Mouse (Mus musculus): ENCODE measurements around the gene Ech1. TPM values are rescaled to one million over a fixed set of nuclear protein-coding genes. Genes with fewer than 3 reads are reported as not detected.

Gene Ech1
- polyA plus RNA-seq, 1 experiment from 2014 or later, result 426 TPM

DNA sequence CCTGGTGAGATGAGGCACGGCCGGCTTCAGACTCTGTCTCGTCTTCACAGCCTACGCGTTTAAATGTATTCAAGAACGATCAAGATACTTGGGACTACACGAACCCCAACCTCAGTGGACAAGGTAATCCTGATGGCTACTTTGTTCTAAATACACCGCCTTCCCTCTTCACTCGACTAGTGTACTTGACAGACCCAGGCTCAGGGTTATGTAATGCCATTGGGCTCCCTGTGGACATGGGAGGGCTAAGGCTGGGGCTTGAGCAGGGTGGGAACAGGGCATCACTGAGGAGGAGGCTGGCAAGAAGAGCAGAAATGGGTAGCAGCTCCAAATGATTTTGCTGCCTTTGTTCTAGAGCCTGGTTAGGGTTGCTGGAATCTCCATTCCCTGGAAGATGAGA is 9.8 kb upstream of the Ech1 start:
- Histone ChIP-seq H3K27me3 (ENCODE audit: control insufficient read depth, insufficient read depth, low read length) (no peaks in the 10 kb centered on the region), H3K4me2 (replicated peaks; ENCODE audit: low read depth) (no peak overlapping the region), H3K27ac (replicated peaks) (0 out of 2 replicates have a peak overlapping the region, but pooled peaks have one; percentile 24), H3K9ac (ENCODE audit: low read length) (peak overlapping the region; percentile 13; the same call in 1 of the 2 replicates), H3K9me3 (ENCODE audit: control insufficient read depth, low read length) (no peaks in the 10 kb centered on the region), H3K4me3 (ENCODE audit: low read depth, low read length) (no peak overlapping the region), H3K4me1 (replicated peaks; ENCODE audit: control insufficient read depth, insufficient read depth) (peaks cover 7% of the 10 kb centered on the region), H3K36me3 (ENCODE audit: control insufficient read depth, insufficient read depth, low read length) (peaks cover 59% of the 10 kb centered on the region)
- no peak for DNase-seq (ENCODE audit: low spot score)
- TF ChIP-seq CTCF (IDR thresholded peaks at IDR 0.05; ENCODE audit: low read depth) (no peak), EP300 (optimal IDR thresholded peaks at IDR 0.05) (no peak)
- WGBS, result 79% methylated on average over 9 of the region's 9 CpGs
- no peak for ATAC-seq (ENCODE audit: low FRiP score, low TSS enrichment)

GRCm38 (mm10) chr7:28816201-28816600 is 8.8 kb upstream of the Ech1 start:
- Histone ChIP-seq H3K4me3 (ENCODE audit: low read depth, low read length) (no peak overlapping the region), H3K4me1 (replicated peaks; ENCODE audit: control insufficient read depth, insufficient read depth) (peaks cover 7% of the 10 kb centered on the region), H3K9ac (ENCODE audit: low read length) (no peak overlapping the region), H3K27me3 (ENCODE audit: control insufficient read depth, insufficient read depth, low read length) (no peaks in the 10 kb centered on the region), H3K36me3 (ENCODE audit: control insufficient read depth, insufficient read depth, low read length) (peaks cover 68% of the 10 kb centered on the region), H3K27ac (replicated peaks) (no peak overlapping the region), H3K4me2 (replicated peaks; ENCODE audit: low read depth) (no peak overlapping the region), H3K9me3 (ENCODE audit: control insufficient read depth, low read length) (no peaks in the 10 kb centered on the region)
- ATAC-seq (ENCODE audit: low FRiP score, low TSS enrichment) (no peak), DNase-seq (ENCODE audit: low spot score) (no peak)
- no peak for TF ChIP-seq EP300 (optimal IDR thresholded peaks at IDR 0.05)
- TF ChIP-seq CTCF (IDR thresholded peaks at IDR 0.05; ENCODE audit: low read depth), result no peak
- 78% methylated on average over 9 of the region's 9 CpGs for WGBS

GRCm38 (mm10) chr7:28816920-28817319 is 8.1 kb upstream of the Ech1 start:
- no peak for ATAC-seq (ENCODE audit: low FRiP score, low TSS enrichment)
- Histone ChIP-seq H3K4me1 (replicated peaks; ENCODE audit: control insufficient read depth, insufficient read depth) (peaks cover 7% of the 10 kb centered on the region), H3K9ac (ENCODE audit: low read length) (no peak overlapping the region), H3K27me3 (ENCODE audit: control insufficient read depth, insufficient read depth, low read length) (no peaks in the 10 kb centered on the region), H3K4me2 (replicated peaks; ENCODE audit: low read depth) (no peak overlapping the region), H3K27ac (replicated peaks) (no peak overlapping the region), H3K36me3 (ENCODE audit: control insufficient read depth, insufficient read depth, low read length) (peaks cover 73% of the 10 kb centered on the region), H3K9me3 (ENCODE audit: control insufficient read depth, low read length) (no peaks in the 10 kb centered on the region), H3K4me3 (ENCODE audit: low read depth, low read length) (no peak overlapping the region)
- no peak for DNase-seq (ENCODE audit: low spot score)
- 91% methylated on average over 10 of the region's 10 CpGs for WGBS
- TF ChIP-seq EP300 (optimal IDR thresholded peaks at IDR 0.05), result no peak
- TF ChIP-seq CTCF (IDR thresholded peaks at IDR 0.05; ENCODE audit: low read depth), result no peak

DNA sequence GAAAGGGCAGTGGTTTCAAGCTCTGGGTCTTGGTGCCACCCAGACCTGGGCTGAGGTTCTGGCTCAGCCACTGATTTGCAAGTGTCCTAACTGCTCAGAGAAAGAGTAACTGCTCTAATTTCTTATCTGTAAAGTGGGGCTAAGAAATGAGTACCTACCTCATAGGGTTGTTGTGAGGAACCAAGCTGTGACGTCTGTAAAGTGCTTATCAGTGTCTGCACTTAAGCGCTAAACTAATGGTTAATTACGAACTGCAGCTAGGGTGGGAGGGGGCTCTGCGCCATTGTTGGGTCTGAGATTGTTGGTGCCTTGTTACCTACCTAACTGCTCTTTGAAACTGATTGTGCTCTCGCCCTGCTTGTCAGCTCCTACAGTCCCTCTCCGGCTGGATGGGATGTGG is 7.5 kb upstream of the Ech1 start:
- 66% methylated on average over 6 of the region's 6 CpGs for WGBS
- DNase-seq (ENCODE audit: low spot score) (no peak), ATAC-seq (ENCODE audit: low FRiP score, low TSS enrichment) (no peak)
- no peak overlapping the region for H3K4me2 ChIP-seq (replicated peaks; ENCODE audit: low read depth)
- no peaks in the 10 kb centered on the region for H3K9me3 ChIP-seq (ENCODE audit: control insufficient read depth, low read length)
- no peak overlapping the region for H3K9ac ChIP-seq (ENCODE audit: low read length)
- no peak overlapping the region for H3K4me3 ChIP-seq (ENCODE audit: low read depth, low read length)
- peaks cover 79% of the 10 kb centered on the region for H3K36me3 ChIP-seq (ENCODE audit: control insufficient read depth, insufficient read depth, low read length)
- no peaks in the 10 kb centered on the region for H3K27me3 ChIP-seq (ENCODE audit: control insufficient read depth, insufficient read depth, low read length)
- TF ChIP-seq EP300 (optimal IDR thresholded peaks at IDR 0.05), result no peak
- no peak overlapping the region for H3K27ac ChIP-seq (replicated peaks)
- peaks cover 3% of the 10 kb centered on the region; the same call in 1 of the 2 replicates for H3K4me1 ChIP-seq (replicated peaks; ENCODE audit: control insufficient read depth, insufficient read depth)

DNA sequence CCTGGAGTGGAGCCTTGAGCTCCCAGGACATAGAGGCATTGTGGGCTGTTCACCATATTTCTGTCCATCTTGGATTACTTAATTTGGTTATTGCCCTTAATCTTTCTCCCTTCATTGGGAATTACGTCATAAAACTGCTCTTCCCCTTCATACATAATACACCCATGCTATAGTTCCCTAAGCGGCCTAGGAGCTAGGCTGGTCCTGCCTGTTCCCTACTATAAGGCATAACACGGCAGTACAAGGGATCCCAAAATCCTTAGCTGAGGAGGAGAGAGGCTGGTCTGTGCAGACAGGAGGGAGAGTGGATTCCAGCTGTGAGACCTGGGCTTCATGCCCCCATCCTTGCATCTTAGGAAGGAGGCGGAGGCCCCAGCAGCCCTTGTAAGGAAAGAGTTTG is 7.1 kb upstream of the Ech1 start:
- no peak for TF ChIP-seq EP300 (optimal IDR thresholded peaks at IDR 0.05)
- no peak for ATAC-seq (ENCODE audit: low FRiP score, low TSS enrichment)
- Histone ChIP-seq H3K4me2 (replicated peaks; ENCODE audit: low read depth) (no peak overlapping the region), H3K9ac (ENCODE audit: low read length) (no peak overlapping the region), H3K4me3 (ENCODE audit: low read depth, low read length) (no peak overlapping the region), H3K9me3 (ENCODE audit: control insufficient read depth, low read length) (no peaks in the 10 kb centered on the region), H3K36me3 (ENCODE audit: control insufficient read depth, insufficient read depth, low read length) (peaks cover 80% of the 10 kb centered on the region), H3K27me3 (ENCODE audit: control insufficient read depth, insufficient read depth, low read length) (no peaks in the 10 kb centered on the region), H3K4me1 (replicated peaks; ENCODE audit: control insufficient read depth, insufficient read depth) (0 out of 2 replicates have a peak, but pooled peaks cover 2% of the 10 kb centered on the region), H3K27ac (replicated peaks) (0 out of 2 replicates have a peak overlapping the region, but pooled peaks have one; percentile 24)
- no peak for DNase-seq (ENCODE audit: low spot score)
- 70% methylated on average over 4 of the region's 4 CpGs for WGBS

DNA sequence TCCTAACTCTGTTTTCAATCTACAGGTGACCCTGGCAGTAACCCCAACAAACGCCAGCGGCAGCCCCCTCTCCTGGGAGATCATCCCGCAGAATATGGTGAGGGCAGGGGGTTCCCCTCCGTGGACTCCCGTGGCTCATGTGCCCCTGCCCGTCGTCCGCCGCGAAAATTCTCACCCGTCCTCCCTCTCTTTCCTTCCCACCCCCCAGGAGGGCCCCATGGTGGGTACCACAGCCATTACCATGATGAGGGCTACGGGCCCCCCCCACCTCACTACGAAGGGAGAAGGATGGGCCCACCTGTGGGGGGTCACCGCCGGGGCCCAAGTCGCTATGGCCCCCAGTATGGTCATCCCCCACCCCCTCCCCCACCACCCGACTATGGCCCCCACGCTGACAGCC is 6.6 kb upstream of the Ech1 start:
- TF ChIP-seq EP300 (optimal IDR thresholded peaks at IDR 0.05), result no peak
- TF ChIP-seq CTCF (IDR thresholded peaks at IDR 0.05; ENCODE audit: low read depth), result no peak
- Histone ChIP-seq H3K4me2 (replicated peaks; ENCODE audit: low read depth) (no peak overlapping the region), H3K36me3 (ENCODE audit: control insufficient read depth, insufficient read depth, low read length) (peaks cover 78% of the 10 kb centered on the region), H3K4me3 (ENCODE audit: low read depth, low read length) (no peak overlapping the region), H3K27me3 (ENCODE audit: control insufficient read depth, insufficient read depth, low read length) (no peaks in the 10 kb centered on the region), H3K4me1 (replicated peaks; ENCODE audit: control insufficient read depth, insufficient read depth) (no peaks in the 10 kb centered on the region), H3K9me3 (ENCODE audit: control insufficient read depth, low read length) (no peaks in the 10 kb centered on the region), H3K9ac (ENCODE audit: low read length) (no peak overlapping the region), H3K27ac (replicated peaks) (0 out of 2 replicates have a peak overlapping the region, but pooled peaks have one; percentile 24)
- DNase-seq (ENCODE audit: low spot score) (no peak), ATAC-seq (ENCODE audit: low FRiP score, low TSS enrichment) (no peak)
- WGBS, result 76% methylated on average over 18 of the region's 18 CpGs
